Mouse (Mus musculus) lung, postnatal 0 days (tissue): ENCODE data around the gene Zc3h7a.
A peak's percentile ranks its signal among the peaks of the same experiment; 100 is the strongest.

Source experiments
- CTCF ChIP-seq: IDR thresholded peaks from 2 replicates; pipeline ENCODE4 v1.5.1; 2016; ENCODE audit warnings: antibody characterized with exemption, mild to moderate bottlenecking
- EP300 ChIP-seq: IDR thresholded peaks from 2 replicates; pipeline ENCODE4 v1.6.1; 2016; ENCODE audit warnings: antibody characterized with exemption, mild to moderate bottlenecking, control low read depth

DNA sequence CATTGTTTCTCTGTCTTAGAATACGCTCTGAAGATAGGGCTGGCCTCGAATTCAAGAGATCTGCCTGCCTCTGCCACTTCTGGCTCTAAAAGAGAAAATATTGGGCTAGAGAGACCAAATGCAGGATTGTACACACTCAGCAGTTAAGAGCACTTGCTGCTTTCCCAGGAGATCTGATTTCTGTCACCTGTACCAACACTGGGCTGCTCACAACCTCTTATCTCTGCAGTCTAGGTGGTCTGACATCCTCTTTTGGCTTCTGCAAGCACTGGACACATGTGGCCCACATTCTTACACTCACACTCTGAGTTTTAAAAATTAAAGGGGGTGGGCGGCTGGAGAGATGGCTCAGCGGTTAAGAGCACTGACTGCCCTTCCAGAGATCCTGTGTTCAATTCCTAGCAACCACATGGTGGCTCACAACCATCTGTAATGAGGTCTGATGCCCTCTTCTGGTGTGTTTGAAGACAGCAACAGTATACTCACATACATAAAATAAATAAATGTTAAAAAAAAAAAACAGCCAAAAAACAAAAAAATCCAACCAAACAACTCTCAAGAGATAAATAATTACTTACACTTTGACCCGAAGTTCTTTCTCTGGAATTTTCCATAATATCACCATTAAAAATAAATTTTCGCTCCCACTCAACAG is 25.7 kb upstream of the Zc3h7a start:
- TF ChIP-seq EP300 (no peak), CTCF (peak; percentile 33; the same call in 1 of the 2 replicates)
